Mouse (Mus musculus) brain, embryonic 14.5 days (tissue): Measurements from ENCODE around the gene Prkcz. TPM values are rescaled to one million over a fixed set of nuclear protein-coding genes. Genes with fewer than 3 reads are reported as not detected.

Experiments used
- DNase-seq: peaks from one replicate; pipeline ENCODE4 v3.0.0-alpha.2; 2011; ENCODE audit warnings: low read depth
- CTCF ChIP-seq: fragments of 200-500 bp; IDR thresholded peaks from 2 replicates; pipeline ENCODE4 v1.5.1; 2012; ENCODE audit warnings: inconsistent platforms, mild to moderate bottlenecking, moderate library complexity, borderline replicate concordance; ENCODE audit not compliant: insufficient read depth, insufficient read length; ENCODE audit errors: extremely low read depth
- POLR2A ChIP-seq: fragments of 200-500 bp; IDR thresholded peaks from 2 replicates; pipeline ENCODE4 v1.6.1; 2012; ENCODE audit warnings: mild to moderate bottlenecking, inconsistent platforms, borderline replicate concordance; ENCODE audit not compliant: poor library complexity, insufficient read depth, insufficient read length, severe bottlenecking; ENCODE audit errors: extremely low read depth
- polyA plus RNA-seq: library from polyadenylated mRNA; depleted of rRNA; stranded (reverse); fragments of >200 nt; gene quantifications from 2 replicates; pipeline ENCODE4 v1.2.3, GENCODE M21; 2012

Prkcz gene
- polyA plus RNA-seq, 1 experiment, result 80.3 TPM

- TF ChIP-seq CTCF, result no peak
- no peak for TF ChIP-seq POLR2A
- no peak for DNase-seq
Observed at GRCm38 (mm10) chr4:155381974-155382373, 20.8 kb upstream of the Prkcz start.

GRCm38 (mm10) chr4:155371797-155372735, 10.9 kb upstream of the Prkcz start:
- TF ChIP-seq CTCF (no peak), POLR2A (no peak)
- DNase-seq, result no peak

- TF ChIP-seq POLR2A, result no peak
- no peak for TF ChIP-seq CTCF
- peak; percentile 16 for DNase-seq
Observed at GRCm38 (mm10) chr4:155370737-155371715, 9.9 kb upstream of the Prkcz start.

GRCm38 (mm10) chr4:155368684-155369083, 7.5 kb upstream of the Prkcz start:
- DNase-seq, result peak; percentile 62

GRCm38 (mm10) chr4:155367739-155368138, 6.6 kb upstream of the Prkcz start:
- TF ChIP-seq POLR2A (no peak), CTCF (no peak)
- no peak for DNase-seq

More at GRCm38 (mm10) chr4:155368684-155369083, 7.5 kb upstream of the Prkcz start:
- TF ChIP-seq CTCF (peak; percentile 80), POLR2A (no peak)

GRCm38 (mm10) chr4:155366784-155367183, 5.6 kb upstream of the Prkcz start:
- no peak for TF ChIP-seq CTCF
- no peak for TF ChIP-seq POLR2A
- no peak for DNase-seq

GRCm38 (mm10) chr4:155362443-155362842, 1.3 kb upstream of the Prkcz start:
- TF ChIP-seq POLR2A, result no peak
- no peak for TF ChIP-seq CTCF
- no peak for DNase-seq

GRCm38 (mm10) chr4:155360856-155361255, 305 bp downstream of the Prkcz start:
- no peak for DNase-seq
- TF ChIP-seq POLR2A, result no peak
- TF ChIP-seq CTCF, result no peak

- no peak for DNase-seq
- no peak for TF ChIP-seq CTCF
- TF ChIP-seq POLR2A, result no peak
Observed at GRCm38 (mm10) chr4:155359560-155360464, 1.3 kb downstream of the Prkcz start.

GRCm38 (mm10) chr4:155357601-155358000, 3.6 kb downstream of the Prkcz start:
- no peak for DNase-seq

More at GRCm38 (mm10) chr4:155357601-155358000, 3.6 kb downstream of the Prkcz start:
- TF ChIP-seq CTCF, result peak; percentile 35; the same call in 1 of the 2 replicates
- no peak for TF ChIP-seq POLR2A
